ENCODE assay signal across 15 mouse cellular contexts in genomic region chr6:119018956-119019355, GRCm38 (mm10).
DNase-seq lines count a peak whose midpoint lies in the region; ATAC-seq lines count a peak whose summit lies in the region.
"Had no signal": no experiment of that assay in that cellular context is flagged by ENCODE, and none has a peak within 500 bp of the region (broad histone marks: within the 10 kb centered on the region; RNA-seq: fewer than 3 reads in every experiment).

No protein-coding gene starts in this region.

- no peak overlapping the region for H3K4me3 ChIP-seq in limb, embryonic 10.5 days
- no peak overlapping the region for H3K4me3 ChIP-seq in midbrain, embryonic 10.5 days
- H3K4me3 ChIP-seq in forebrain, embryonic 12.5 days (replicated peaks), result no peak overlapping the region
- H3K4me3 ChIP-seq: hindbrain, embryonic 10.5 days; liver, embryonic 13.5 days; megakaryocyte, embryonic 14.5 days; neural tube, embryonic 15.5 days had no signal

- peak overlapping the region; percentile 61; the same call in 1 of the 2 replicates for H3K27ac ChIP-seq in limb, embryonic 10.5 days
- H3K27ac ChIP-seq in midbrain, embryonic 10.5 days (replicated peaks), result no peak overlapping the region
- no peak overlapping the region for H3K27ac ChIP-seq in forebrain, embryonic 12.5 days
- H3K27ac ChIP-seq: hindbrain, embryonic 10.5 days; liver, embryonic 13.5 days; neural tube, embryonic 15.5 days had no signal

- no peaks in the 10 kb centered on the region for H3K9me3 ChIP-seq in limb, embryonic 10.5 days (replicated peaks)
- no peaks in the 10 kb centered on the region for H3K9me3 ChIP-seq in midbrain, embryonic 10.5 days (replicated peaks)
- H3K9me3 ChIP-seq in forebrain, embryonic 12.5 days, result no peaks in the 10 kb centered on the region
- H3K9me3 ChIP-seq: hindbrain, embryonic 10.5 days; liver, embryonic 13.5 days; megakaryocyte, embryonic 14.5 days; neural tube, embryonic 15.5 days had no signal

- intact Hi-C loops in gastrocnemius, postnatal 36 days (cut with DNase I), result no loop called here

- WGBS in limb, embryonic 10.5 days, result 90% methylated on average over 6 of the region's 6 CpGs
- 93% methylated on average over 6 of the region's 6 CpGs for WGBS in midbrain, embryonic 10.5 days
- 88% methylated on average over 6 of the region's 6 CpGs for WGBS in forebrain, embryonic 12.5 days

- peak; percentile 39 for DNase-seq in right cerebral cortex, adult 18-20 months
- DNase-seq in right cerebral cortex, postnatal 10 days (ENCODE audit: low spot score in 2 of 2), result no peak
- DNase-seq in gastrocnemius, postnatal 36 days, result peak; percentile 26 to 34
- no peak for DNase-seq in limb, embryonic 10.5 days (ENCODE audit: low spot score)
- peak; percentile 49 for DNase-seq in skeletal muscle tissue, adult 2 months (ENCODE audit: low read depth, low spot score)
- no peak for DNase-seq in midbrain, embryonic 10.5 days (ENCODE audit: low spot score)
- DNase-seq: cerebellum, adult 8-10 months; kidney, adult 11 months; kidney, postnatal 14 days; liver, embryonic 13.5 days; right cerebral cortex, postnatal 14 days had no signal

- H3K9ac ChIP-seq in forebrain, embryonic 12.5 days, result no peak overlapping the region
- H3K9ac ChIP-seq: liver, embryonic 13.5 days; neural tube, embryonic 15.5 days had no signal

- no peak for ATAC-seq in forebrain, embryonic 12.5 days (ENCODE audit: low FRiP score)

- no peaks in the 10 kb centered on the region for H3K27me3 ChIP-seq in limb, embryonic 10.5 days (ENCODE audit: low read depth, poor library complexity, severe bottlenecking)
- no peaks in the 10 kb centered on the region for H3K27me3 ChIP-seq in midbrain, embryonic 10.5 days (ENCODE audit: low read depth, poor library complexity, severe bottlenecking)
- no peaks in the 10 kb centered on the region for H3K27me3 ChIP-seq in forebrain, embryonic 12.5 days
- H3K27me3 ChIP-seq: liver, embryonic 13.5 days; neural tube, embryonic 15.5 days had no signal

- H3K4me1 ChIP-seq in limb, embryonic 10.5 days, result peaks cover 67% of the 10 kb centered on the region
- peaks cover 10% of the 10 kb centered on the region; the same call in 1 of the 2 replicates for H3K4me1 ChIP-seq in midbrain, embryonic 10.5 days
- H3K4me1 ChIP-seq in forebrain, embryonic 12.5 days, result no peaks in the 10 kb centered on the region
- H3K4me1 ChIP-seq: megakaryocyte, embryonic 14.5 days had no signal

- H3K36me3 ChIP-seq in limb, embryonic 10.5 days, result no peaks in the 10 kb centered on the region
- no peaks in the 10 kb centered on the region for H3K36me3 ChIP-seq in midbrain, embryonic 10.5 days
- no peaks in the 10 kb centered on the region for H3K36me3 ChIP-seq in forebrain, embryonic 12.5 days (replicated peaks)
- H3K36me3 ChIP-seq: hindbrain, embryonic 10.5 days; liver, embryonic 13.5 days; neural tube, embryonic 15.5 days had no signal

- H3K4me2 ChIP-seq in forebrain, embryonic 12.5 days, result no peak overlapping the region
- H3K4me2 ChIP-seq: liver, embryonic 13.5 days; neural tube, embryonic 15.5 days had no signal

Comparison
In these comparisons a context has a peak if more than half of its experiments do, and no peak if none do; other contexts are left out.
1. DNase-seq: peak in right cerebral cortex, adult 18-20 months (single experiment), gastrocnemius, postnatal 36 days (2 of 2) and skeletal muscle tissue, adult 2 months (single experiment); none in right cerebral cortex, postnatal 10 days (0 of 2), limb, embryonic 10.5 days (single experiment) and midbrain, embryonic 10.5 days (single experiment).